Mouse (Mus musculus): Measurements from ENCODE around the gene Ccdc169.

Ccdc169 gene

DNA sequence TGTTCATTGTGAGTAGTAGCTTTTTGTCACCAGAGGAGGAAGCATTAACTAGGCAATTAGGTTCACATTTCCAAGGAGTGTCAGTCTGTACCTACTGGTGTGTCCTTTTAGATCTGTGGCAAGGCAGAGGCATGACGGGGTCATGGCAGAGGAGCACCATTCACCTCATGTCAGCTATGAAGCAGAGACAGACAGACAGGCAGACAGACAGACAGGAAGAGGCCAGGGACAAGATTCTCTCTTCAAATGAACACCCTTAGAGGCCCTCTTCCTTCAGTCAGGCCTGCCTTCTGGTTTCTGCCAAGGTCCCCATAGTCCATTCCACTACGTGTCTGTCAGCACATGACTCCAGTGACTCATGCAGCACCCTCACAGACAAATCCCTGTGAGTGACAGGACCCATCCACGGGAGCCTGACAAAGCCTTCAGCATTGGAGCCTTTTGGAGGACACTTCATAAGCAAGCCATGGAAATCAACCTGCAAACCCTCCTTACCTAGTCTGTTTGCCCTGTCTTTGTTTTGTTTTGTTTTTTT is 14.7 kb upstream of the Ccdc169 start:
- no peak for DNase-seq (ENCODE audit: low spot score)

DNA sequence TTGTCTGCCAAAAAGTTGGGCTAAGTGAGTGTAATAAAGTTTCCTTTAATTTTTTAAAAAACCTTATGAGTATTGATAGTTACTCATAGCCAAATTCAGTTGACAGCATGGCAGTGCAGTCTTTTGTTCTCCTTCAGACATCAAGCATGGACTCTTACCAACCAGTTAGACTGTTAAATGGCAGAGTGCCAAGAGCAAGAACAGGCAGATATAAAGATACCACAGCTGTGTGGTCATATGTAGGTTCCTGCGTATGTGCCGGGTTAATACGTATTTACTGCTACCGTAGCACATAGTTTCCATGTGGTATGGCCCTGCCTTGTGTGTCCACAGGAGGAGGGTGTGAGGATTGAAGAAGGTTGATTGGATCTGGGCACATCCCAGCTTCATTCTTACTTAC is 14.1 kb upstream of the Ccdc169 start:
- DNase-seq (ENCODE audit: low spot score), result no peak

DNA sequence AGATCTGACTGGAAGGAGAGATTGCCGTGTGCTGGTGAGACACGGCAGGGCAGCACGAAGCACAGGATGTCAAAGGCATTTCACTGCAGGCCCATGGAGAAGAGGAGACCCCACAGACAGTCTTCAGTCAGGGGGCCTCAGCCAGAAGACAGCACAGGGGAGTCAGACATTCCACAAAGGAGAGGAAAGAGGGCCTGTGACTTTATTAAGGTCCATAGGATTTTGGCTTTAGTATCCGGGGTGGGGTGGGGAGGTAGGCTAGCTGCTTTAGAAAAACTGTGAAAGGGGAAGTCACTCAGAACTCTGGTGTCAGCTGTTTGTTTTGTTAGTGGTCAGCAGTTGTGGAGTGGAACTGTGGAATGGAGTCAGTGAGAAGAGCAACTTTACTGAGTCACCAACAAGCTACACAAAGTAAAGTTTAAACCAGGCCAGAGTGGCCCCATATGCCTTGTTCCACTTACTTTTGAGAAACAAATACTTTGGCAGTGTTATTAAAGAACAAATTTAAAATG is 7.9 kb upstream of the Ccdc169 start:
- DNase-seq (ENCODE audit: low spot score), result no peak

DNA sequence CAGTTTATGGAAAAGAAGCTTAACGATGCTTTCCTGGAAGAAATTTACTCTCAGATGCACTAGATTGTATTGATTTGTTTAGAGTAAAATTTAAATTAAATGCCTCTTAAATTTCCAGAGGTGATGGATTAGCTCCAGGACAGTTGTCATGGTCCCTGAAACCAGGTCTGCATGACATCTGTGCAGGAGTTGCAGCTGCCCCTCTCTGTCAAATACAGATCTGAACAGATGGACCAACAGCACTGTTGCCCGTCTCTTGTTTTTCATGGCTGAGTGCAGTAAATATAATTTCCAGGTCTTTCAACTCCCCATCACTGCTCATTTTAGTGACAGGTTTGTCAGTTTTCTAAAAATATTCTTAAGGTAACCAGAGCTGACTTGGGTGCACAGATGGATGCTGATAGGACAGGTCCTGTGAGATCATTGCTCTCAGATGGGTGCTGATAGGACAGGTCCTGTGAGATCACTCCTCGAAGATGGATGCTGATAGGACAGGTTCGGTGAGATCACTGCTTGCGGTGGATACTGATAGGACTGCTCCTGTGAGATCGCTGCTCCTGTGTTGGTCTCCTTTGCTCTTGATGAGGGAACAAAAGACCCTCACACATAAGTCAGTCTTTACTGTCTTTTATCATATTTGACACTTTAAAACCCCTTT is 5.4 kb upstream of the Ccdc169 start:
- no peak for DNase-seq (ENCODE audit: low spot score)

DNA sequence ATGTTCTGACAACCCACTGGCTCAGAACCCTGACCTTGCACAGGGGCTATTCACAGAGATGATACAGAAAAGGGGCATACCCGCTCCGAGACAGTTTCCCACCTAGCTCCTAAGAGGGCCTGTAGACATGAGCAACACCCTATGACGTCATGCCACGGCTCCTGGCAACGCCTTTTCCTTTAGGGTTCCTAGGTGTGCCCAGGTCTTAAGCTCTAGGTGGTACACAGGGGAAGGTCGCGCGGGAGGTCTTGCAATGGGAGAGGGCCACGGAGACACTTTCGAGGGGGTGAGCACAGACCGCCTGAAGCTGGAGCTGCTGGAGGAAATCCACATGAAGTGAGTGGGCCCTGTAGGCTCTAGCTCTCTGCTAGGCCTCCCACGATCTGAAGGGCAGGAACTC is 2.7 kb downstream of the Ccdc169 start:
- DNase-seq (ENCODE audit: low spot score), result no peak

DNA sequence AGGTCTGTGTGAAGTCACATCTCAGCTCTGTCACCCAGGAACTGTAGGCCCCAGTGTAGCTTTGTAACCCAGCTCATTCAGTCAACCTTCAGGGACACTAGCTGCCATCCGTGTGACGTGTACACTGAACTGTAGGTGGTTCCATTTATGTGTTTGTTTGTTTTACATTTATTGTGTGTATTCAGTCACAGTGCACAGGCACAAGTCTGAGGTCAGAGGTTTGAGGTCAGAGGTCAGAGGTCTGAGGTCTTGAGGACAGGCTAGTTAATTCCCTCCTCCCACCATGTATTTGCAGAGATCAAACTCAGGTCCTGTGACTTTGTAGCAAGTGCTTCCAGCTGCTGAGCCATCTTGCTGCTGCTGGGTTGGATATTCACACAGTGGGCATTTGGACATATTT is 4.3 kb downstream of the Ccdc169 start:
- DNase-seq (ENCODE audit: low spot score), result peak; percentile 60

DNA sequence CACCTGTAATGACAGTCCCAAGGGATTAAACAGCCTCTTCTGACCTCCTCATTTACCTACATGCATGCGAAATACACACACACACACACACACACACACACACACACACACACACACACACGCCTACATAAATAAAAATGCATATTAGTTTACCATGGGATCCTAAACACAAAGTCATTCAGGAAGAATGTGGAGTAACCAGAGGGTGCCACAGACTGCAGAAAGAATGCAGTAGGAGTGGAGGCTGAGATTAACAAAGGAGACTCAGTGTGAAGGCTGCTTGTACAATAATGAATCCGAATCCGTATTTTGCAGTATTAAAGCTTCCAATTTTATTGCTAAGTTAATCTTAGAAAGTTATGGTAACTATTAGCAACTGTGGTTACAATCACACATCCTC is 7.8 kb downstream of the Ccdc169 start:
- DNase-seq (ENCODE audit: low spot score), result no peak

DNA sequence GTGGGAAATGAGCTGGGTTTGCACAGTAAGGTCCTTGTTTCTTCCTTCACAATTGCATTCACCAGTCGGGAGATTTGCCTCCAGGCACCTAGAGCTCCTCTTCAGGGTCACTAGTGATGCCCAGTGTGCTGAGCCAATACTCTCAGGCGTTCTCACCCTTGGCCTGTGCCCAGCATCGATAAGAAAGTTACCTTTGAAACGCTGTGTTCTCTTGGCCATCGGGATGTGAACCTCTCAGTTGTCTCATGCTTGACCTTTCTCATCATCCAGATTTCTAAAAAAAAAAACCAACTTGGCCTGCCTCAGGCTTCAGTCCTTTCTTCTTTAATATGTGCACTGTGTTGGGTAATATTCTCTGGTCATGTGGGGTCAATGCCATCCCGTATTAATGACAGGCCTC is 9.3 kb downstream of the Ccdc169 start:
- DNase-seq (ENCODE audit: low spot score), result no peak

DNA sequence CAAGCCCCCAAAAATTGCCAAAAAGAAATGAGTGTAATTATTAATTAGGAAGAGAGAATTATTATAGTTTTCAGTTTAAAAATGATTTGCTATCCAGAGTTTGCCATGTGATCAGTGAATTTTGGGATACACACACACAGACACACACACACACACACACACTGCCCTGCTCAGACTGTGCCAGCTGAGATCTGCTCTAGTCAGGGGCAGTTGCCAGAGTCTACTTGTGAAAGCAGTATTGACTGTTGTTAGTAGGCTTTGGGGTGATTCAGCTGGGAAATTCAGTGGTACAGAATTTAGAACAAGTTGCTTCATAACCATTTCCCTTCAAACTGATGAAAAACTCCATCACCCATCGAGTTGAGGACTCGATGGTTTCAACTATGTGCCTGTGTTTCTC is 10.0 kb downstream of the Ccdc169 start:
- no peak for DNase-seq (ENCODE audit: low spot score)

DNA sequence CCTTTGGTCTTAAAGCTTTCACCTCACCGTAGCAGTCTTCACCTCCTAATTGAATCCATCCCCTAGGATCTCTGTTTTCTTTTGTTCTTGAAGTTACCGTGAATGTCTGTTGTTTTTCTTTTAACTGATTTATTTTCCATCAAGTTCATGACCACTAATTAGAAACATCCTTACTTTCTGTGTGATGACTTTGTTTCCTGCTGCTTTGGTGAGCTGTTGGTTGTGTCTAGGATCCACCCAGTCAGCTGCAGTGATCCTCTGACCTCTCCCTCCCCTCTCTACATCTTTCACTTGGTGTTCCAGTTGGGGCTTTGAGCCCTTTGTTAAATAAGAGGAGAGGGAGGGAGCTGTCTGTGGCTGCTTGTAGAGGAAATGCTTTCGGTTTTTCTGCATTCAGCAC is 11.0 kb downstream of the Ccdc169 start:
- DNase-seq (ENCODE audit: low spot score), result no peak

DNA sequence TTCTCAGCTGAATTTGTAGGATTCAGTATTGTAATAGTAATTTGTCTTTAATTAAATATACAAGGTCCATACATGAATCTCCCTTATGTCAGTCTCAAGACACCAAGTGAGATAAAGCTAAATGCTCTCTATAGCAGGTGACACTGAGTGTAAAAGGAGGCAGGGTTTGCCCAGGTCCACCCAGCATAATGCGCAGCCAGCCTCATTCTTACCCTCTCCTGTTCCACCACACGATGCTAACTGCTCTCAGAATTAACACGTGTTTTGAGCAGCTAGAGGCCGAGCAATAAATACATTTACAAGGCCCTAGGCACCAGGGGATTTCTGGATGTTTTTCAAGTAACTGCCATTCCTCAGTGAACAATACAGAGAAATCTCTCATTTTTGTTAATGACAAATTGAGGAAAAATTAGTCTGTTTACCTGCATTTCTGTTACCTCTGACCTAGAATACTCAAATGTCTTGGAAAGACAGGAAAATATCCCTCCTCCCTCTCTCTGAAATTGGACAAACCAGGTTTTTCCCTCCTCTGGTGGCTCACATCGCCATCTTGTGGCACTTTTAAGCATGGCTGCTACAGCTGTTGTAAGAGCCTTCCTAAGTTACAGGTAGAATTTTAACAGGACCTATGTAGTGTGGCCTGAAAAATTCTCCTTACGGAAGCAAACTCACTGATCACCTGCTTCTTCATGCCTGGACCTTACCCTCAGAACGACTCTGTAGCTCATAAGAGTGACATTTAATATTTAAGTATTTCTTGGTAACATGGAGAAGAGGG is 14.7 kb downstream of the Ccdc169 start:
- no peak for DNase-seq (ENCODE audit: low spot score)

DNA sequence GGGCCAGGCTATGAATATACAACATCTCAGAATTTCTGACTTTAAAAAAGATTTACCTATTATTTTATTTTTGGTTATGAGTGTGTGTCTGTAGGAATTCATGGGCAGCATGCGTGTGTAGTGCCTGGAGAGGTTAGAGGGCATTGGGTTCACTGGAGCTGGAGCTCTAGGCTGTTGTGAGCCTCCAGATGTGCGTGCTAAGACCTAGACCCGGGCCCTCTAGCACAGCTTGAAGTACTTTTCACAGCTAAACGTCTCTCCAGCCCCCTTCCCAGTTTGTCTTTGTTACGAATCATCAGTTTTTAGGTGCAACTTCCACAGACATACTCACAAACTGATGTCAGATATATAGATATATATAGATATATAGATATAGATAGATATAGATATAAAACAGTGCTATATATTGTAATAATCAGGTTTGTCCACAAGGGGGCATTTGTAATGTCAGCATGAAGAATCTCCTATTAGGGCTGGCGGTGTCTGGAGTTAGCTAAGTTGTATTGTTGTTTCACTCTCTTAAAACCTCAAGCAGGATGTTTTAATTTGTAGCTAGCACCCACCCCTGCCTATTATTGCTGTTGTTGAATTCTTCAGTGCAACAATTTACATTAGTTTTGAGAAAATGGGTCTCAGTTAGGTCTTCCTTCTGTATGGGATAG is 15.7 kb downstream of the Ccdc169 start:
- DNase-seq (ENCODE audit: low spot score), result no peak

DNA sequence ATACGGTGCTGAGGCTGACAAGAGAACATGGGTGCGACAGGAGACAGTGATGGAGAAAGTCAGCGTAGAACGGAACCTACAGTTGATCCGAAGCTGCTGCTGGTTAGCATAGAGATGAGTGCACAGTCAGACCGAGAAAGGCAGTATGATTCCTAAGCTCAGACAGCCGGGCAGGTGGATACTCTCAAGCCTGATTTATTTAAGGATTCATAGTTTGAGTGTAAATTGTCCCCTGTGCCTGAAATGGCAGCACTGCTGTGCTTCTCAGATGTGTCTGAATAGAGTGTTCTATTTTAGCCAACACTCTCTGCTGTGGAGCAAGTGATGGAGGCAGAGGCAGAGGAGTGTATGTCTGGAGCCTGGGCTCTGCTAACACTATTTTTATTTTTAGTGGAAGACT is 17.0 kb downstream of the Ccdc169 start:
- no peak for DNase-seq (ENCODE audit: low spot score)

DNA sequence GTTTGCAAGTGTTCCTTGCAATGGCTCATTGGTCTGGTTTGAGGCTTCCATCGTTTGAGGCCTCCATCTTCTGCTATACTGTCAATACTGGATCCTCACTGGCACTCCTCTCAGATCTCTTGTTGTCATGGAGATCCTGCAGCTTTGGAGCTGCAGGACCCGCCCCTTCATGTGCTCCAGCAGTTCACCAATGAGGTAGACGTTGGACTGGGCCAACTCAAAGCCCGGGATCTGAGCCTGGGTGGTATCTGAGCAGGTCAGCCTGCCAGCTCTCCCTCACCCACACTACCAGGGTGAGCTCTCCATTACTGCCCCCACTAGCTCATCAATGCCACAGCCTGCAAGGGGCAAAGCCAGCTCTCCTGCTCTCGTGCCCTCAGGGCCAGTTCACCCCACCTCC is 20.3 kb downstream of the Ccdc169 start:
- DNase-seq (ENCODE audit: low spot score), result no peak

DNA sequence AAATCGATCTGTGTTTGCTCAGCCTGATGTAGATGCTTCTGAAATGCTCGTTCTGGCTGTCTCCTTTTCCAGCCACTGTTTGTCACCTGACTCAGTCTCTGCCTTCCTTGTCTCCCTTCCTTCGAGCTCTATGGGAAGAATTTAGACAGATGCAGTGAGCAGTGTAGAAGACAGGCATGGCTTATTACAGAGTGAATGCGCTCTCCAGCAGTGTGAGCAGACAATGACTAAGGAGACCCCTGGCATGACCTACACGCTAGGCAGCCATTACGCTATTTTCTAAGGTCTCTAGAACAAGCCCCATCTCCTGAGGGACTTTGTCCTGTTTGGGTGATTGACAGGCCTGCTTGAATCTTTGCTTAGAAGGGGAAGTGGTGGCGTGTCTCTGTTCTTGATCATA is 24.0 kb downstream of the Ccdc169 start:
- DNase-seq (ENCODE audit: low spot score), result no peak

DNA sequence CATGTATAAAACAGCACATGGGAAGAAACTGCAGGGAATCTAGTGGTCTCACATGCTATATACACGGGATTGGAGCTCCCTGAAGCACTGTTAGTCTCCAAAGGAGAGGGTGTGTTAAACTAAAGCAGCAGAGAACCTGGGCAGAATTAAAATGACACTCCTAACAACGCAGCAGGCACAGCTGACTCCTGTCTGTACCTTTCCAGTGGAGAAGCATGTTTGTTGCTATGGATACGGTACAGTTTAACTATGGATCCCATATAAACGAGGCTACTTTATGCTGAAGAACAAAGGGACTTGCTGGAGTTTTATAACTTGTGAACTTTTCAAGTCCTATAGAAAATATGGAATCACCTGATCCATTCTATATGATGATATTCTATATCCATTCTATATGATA is 26.4 kb downstream of the Ccdc169 start:
- DNase-seq (ENCODE audit: low spot score), result no peak

DNA sequence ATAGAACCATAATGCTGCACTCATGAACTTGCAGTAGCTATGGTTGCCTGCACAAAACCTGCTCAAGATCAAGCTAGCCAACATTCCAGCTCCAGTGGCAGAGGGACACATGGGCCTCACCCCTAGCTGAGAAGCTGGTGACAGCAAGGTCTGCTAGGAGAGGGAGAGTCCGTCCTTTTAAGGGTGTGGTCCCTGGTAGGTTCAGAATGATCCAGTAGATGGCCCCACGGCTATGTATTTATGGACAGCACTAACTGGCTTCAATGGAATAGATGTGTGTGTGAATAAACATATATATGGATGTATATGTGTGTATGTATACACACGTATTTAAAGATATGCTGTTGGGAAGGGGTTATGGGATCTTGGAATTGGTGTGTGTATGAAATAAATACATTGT is 35.3 kb downstream of the Ccdc169 start:
- DNase-seq (ENCODE audit: low spot score), result no peak

DNA sequence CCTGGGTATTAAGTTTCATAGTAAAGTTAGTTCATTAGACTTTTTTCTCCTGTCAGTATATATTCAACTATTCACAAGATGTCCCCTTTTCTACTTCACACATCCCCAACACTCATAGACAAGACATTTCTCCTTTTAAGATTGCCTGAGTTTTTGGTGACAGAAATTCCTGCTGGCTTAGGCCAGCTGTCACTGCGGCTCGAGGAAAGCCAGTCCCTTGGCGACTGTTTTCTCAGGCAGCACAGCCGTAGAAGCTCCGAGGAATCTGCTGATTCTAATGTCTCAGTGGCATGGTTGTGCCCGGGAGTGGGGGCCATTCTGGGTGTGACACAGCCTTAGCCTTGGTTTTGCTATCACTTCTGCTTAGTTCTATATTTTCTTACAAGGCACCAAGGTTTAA is 40.1 kb downstream of the Ccdc169 start:
- no peak for DNase-seq (ENCODE audit: low spot score)

DNA sequence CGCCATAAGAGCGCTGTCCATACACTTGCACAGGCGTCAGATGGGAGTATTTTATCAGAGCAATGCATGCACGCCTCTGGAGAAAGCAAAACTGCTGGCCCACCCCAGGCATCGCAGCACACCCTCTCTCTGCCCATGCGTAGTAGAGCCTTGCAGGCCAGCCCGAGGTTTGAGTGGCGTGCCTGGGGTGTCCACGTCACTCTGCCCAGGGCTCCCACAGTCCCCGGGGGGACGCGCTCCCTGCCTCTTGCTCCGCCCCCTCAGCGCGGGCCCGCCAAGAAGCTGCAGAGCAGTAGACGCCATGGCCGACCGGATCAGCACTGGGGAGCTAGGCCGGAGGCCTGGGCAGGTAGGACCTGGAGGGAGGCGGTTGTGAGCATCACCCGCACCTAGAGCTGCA is 44.6 kb downstream of the Ccdc169 start, which contains the start of gene Sohlh2:
Gene Sohlh2, plus strand, starts transcription at position 263 of the 400 bp plus-strand sequence.
- no peak for DNase-seq (ENCODE audit: low spot score)

DNA sequence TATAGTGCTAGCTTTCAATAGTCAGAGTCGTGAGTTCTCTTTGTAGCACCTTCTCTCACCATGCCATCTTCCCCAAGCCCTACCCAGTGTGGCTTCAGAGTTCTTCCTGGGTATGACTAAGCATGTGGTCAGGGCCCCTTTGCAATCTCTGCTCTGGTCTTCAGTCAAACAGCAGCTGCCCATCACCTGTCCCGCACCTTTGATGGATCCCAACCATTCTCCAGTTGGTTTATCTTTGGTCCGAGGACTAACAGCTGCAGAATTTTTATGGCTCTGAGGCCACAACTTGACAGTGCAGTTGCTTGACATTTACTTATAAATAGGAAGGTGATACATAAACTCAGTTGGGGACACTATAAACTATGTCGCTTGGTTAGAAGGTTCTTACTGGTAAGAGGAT is 54.5 kb downstream of the Ccdc169 start:
- DNase-seq (ENCODE audit: low spot score), result no peak

DNA sequence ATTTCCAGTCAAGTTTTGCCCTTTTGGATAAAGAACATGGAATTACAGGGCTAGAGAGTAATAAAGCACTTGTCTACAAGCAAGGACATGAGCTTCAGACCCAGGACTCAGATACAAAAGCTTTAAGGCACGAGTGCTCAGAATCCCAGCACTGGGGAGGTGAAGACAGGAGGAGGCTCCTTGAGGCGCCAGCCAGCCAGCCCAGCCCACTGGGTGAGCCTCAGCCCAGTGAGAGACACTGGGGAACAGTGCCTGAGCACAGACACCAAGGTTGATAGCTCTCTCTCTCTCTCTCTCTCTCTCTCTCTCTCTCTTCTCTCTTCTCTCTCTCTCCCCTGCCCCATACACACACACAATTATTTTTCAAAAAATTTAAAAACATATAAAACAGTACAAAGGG is 56.2 kb downstream of the Ccdc169 start:
- DNase-seq (ENCODE audit: low spot score), result no peak

DNA sequence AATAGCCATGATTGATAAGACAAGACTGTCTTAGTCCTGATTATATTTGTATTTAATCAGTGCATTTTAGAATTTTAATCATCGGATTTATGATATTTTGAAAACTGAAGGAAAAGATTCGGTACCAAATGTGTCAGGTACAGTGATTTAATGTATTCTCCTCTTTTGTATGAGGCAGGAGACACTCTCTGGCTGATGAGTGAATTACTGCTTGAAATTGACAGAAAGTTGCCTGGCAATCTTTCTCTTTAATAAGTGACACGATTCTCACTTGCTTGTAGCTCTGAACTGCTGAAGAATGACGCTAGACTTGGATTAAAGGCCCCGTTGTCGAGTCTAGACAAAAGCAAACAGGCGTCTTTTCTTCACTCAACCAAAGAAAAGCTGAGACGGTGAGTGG is 57.7 kb downstream of the Ccdc169 start:
- DNase-seq (ENCODE audit: low spot score), result no peak
